Mouse (Mus musculus) embryo, embryonic 11.5 days (tissue): Measurements from ENCODE around the gene Tagln2.

Source experiments
- DNase-seq: peaks from one replicate; pipeline ENCODE4 v3.0.0-alpha.2; 2012; ENCODE audit warnings: low read depth, low spot score

Tagln2 gene

DNA sequence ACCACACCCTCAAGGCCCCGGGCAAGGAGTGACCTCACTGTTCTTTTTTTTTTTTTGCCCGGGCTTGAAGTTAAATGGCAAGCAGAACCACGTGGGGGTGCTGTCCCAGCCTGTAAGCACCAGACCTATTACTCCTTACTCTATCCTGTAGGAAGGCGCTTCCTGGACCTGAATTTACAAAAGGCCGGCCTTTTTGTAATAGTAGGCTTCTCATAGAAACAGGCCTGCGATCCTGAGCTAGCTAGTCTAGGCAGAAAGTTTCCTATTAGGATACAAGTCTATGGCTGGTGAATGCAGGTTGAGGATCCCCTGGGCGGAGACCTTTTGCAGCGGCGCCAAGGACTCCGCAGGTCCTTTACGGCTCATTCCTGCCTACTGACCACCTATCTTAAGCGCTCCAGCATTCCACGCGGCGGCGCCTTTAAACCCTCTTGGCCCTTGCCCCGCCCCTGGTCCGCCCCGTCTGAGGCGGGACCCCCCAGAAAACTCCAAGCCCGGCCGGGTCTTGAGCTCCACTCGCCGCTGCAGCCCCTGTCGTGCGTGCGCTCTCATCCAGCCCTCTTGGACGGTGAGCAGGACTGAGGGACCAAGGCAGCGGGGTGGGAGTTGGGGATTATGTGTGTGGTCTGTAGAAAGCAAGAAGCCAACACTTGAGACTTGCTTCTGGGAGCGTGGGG lies at the start of gene Tagln2:
TSS of gene Tagln2 (plus strand) at position 283 of the 677 bp plus-strand sequence.
- DNase-seq: no peak

DNA sequence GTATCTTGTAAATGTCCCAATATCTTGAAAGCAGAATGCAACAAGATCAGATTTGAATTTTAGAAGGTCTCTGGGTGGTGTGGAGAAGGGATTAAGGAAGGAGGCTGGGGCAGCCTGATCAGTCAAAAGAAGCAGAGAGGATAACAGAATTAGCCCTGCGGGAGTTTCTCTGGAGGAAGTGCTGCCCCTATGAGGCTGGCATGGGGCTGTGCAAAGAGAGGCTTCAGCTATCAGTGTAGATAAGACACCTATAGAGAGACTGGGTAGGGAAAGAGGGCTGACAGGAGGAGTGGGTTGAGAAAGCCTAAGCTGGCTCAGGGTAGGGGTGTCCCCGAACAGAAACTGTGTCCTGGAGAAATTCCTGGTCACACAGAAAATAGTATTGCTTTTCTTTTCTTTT lies 49.6 kb upstream of the Tagln2 start:
- no peak for DNase-seq

DNA sequence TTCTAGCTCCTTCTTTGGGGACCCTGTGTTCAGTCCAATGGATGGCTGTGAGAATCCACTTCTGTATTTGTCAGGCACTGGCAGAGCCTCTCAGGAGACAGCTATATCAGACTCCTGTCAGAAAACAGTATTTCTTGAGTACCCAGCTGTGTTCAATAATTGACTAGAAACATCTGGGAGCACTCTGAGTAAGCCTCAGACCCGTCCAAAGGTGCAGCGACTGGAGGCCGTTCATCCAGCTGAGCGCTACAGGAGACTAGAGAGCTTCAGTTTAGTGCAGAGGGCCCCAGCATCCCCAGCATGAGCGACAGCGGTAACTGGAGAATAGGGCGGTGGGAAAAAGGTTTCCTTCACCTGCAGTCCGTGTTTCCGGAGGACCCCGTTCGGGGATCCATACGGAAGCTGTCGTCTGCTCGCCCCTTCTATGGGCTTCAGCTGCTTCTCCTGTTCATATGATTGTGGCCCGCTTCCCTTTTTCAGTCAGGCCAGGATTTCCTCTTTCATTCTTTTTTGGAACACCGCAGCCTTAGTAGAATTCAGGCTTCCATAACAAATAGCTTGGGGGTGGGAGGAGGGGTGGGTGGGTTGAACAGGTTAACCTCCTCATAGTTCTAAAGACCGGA lies 48.9 kb upstream of the Tagln2 start:
- no peak for DNase-seq

DNA sequence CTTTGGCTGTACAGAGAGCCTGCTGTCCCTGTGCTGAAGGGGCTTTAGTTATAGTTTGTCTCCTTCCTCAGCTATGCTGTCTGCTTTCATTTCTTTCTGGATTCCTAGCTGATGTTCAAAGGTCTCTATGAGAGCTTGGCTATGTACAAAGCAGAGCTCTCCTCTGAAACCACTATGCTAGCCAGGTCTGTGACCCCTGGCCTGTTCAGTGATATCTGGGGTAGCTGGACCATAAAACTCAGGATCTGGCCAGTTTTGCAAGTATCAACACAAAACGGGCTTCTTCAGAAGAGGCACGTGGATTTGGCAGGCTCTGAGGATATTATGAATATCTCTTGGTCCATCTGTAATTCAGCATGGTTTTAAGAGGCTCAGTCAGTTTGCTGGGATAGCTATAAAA lies 46.9 kb upstream of the Tagln2 start:
- no peak for DNase-seq

DNA sequence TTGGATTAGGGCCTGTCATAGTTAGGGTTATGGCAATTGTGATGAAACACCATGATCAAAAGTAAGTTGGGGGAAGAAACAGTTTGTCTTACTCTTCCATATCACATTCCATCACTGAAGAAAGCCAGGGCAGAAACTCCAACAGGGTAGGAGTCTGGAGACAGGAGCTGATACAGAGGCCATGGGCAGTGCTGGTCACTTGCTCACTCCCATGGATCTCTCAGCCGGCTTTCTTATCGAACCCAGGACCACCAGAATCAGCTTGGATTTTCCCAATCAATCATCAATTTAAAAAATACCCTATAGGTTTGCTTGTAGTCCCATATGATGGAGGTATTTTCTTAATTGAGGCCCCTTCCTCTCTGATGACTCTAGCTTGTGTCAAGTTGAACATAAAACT lies 46.0 kb upstream of the Tagln2 start:
- DNase-seq: no peak

- DNase-seq: no peak
These were observed 44.4 kb upstream of the Tagln2 start for GRCm38 (mm10) chr1:172455416-172455815.

- DNase-seq: no peak
These were observed 43.7 kb upstream of the Tagln2 start for GRCm38 (mm10) chr1:172456001-172456677.

DNA sequence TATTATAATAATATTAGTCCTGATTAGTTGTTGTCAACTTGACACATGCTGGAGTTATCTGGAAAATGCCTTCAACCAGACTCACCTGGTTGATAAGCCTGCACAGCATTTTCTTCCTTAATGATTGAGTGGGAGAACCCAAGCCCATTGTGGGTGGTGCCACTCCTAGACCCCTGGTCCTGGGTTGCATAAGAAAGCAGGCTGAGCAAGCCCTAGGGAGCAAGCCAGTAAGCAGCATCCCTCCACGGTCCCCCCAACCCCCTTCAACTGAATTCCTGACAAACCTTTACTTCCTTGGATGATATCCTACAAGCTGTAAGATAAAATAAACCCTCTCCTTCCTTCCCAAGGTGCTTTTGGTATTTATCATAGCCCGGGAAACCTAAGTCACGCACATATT lies 42.7 kb upstream of the Tagln2 start:
- DNase-seq: no peak

- DNase-seq: no peak
These were observed 41.8 kb upstream of the Tagln2 start for GRCm38 (mm10) chr1:172458041-172458440.

GRCm38 (mm10) chr1:172461602-172462001 lies 38.2 kb upstream of the Tagln2 start:
- DNase-seq: no peak

DNA sequence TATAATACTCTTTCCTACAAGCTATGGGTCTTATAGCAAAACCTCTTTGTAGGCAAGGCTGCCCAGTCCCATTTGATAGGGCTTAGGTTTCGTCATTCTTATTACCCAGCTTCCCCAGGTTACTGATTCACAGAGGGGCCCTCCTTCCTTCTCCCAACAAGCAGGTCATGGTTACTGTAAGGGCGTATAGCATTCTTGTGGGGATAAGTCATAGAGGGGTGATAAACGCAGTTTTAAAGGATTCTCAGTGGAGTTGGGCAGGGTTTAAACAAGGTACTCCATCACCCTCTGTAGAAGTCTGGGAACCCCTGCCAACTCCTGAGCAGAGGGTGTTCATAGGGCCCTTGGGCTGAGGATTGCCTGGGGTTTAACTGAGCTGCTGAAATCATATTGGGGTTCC lies 37.3 kb upstream of the Tagln2 start:
- DNase-seq: no peak

- DNase-seq: no peak
These were observed 36.2 kb upstream of the Tagln2 start for GRCm38 (mm10) chr1:172463387-172464333.

DNA sequence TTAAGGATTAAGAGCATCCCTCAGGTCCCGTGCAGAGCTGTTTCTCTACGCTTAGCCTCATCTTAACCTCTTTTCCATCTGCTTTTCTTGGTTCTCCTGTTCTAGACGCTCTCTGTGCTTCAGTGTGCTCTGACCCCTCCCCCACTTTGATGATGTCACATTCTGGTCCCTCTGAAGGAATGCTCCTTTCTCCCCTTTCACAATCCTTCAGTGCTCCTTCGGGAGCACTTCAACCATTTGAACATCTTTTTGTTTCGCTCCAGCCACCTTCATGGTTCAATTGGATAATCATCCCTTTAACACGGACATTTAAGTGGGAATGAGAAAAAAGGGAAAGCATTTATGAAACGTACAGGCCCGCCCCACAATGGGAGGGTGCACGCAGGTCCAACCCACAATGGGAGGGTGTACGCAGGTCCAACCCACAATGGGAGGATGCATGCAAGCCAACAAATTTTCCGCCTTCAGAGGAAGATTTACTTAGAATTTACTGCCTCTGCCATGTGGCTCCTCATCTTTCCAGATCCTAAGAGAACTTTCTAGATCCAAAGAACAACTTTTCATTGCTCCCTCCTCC lies 31.5 kb upstream of the Tagln2 start:
- no peak for DNase-seq

DNA sequence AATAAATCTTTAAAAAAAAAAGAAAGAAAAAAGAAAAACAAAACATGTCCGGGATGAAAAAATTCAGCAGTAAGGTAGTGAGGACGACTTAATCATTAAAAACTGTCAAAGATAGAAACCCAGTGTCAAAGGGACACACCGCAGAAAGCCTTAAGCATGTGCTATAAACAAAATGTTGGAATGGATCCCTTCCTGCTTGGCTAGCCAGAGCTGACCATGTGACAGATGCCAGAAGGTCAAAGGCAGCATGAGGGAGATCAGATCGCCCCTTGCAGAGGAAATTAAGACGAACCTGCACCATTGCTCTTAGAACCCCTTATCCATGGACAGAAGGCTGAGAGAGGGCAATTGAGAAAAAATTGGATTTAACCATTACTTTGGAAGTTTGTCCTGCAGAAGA lies 30.5 kb upstream of the Tagln2 start:
- DNase-seq: no peak

GRCm38 (mm10) chr1:172469810-172470448 lies 29.9 kb upstream of the Tagln2 start:
- no peak for DNase-seq

DNA sequence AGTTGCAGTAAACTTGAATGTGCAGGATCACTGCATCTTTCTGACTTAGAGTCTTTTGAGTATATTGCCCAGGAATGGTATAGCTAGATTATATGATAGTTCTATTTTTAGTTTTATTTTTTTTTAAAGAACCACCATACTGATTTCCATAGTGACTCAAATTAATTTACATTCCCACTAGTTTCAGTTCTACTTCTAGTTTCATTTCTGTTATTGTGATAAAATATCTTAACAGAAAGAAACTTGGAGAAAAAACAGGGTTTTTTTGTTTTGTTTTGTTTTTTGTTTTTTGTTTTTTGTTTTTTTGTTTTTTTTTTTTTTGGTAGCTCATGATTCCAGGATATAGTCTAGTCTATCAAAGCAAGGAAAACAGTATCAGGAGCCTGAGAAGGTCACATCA lies 26.9 kb upstream of the Tagln2 start:
- DNase-seq: no peak

- DNase-seq: no peak
These were observed 25.7 kb upstream of the Tagln2 start for GRCm38 (mm10) chr1:172474196-172474595.

DNA sequence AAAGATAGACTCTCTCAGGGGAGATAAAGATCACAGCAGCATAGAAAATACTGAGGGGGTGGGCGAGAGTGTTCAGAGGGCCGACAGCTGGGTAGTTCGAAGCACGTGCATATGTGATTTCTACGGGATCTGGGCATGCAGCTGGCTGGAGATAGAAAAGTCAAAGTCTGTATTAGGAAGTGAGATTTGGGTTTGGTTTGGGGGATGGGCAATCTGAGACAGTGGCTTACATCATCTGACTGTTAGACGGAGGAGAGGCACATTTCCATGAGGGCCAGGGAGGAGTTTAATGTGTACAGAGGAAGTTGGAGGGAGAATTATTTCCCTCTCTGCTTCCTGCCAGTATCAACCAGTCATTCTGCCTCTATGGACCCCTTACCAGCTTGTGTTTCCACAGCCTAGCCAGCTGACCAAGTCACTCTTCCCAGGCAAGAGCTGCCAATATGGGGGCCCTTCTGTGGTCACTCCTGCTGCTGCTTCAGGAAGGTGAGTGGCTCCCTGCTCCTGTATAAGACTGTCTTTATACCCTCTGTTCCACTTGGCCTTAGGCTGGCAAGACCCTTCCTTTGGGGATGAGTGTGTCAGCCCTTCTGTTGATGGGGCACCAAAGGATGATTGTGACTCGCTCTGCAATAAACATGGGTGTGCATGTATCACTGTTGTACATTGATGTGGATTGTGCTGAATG lies 24.6 kb upstream of the Tagln2 start, which contains the start of gene Slamf9:
TSS of gene Slamf9 (plus strand) at position 305 of the 688 bp plus-strand sequence.
- DNase-seq: no peak

GRCm38 (mm10) chr1:172478020-172478419 lies 21.8 kb upstream of the Tagln2 start:
- DNase-seq: no peak

- no peak for DNase-seq
These were observed 19.5 kb upstream of the Tagln2 start for GRCm38 (mm10) chr1:172480376-172480775.
